Mouse (Mus musculus) thymus, adult 2 months (tissue): ENCODE data around the gene Gm20388. TPM values are rescaled to one million over a fixed set of nuclear protein-coding genes. Genes with fewer than 3 reads are reported as not detected.

Experiments
- DNase-seq: peaks from one replicate; pipeline ENCODE4 v3.0.0; 2021
- H3K27ac ChIP-seq: fragments of 200-500 bp; 2 replicates; pipeline ENCODE4 v1.5.1; 2012; ENCODE audit warnings: low read length, control low read depth; ENCODE audit not compliant: control insufficient read depth, insufficient read depth
- H3K27me3 ChIP-seq: fragments of 200-500 bp; 2 replicates; pipeline ENCODE4 v1.6.1; 2012; ENCODE audit warnings: mild to moderate bottlenecking, low read length, moderate library complexity, mixed read lengths; ENCODE audit not compliant: control insufficient read depth, insufficient read depth
- H3K36me3 ChIP-seq: fragments of 200-500 bp; 2 replicates; pipeline ENCODE4 v1.6.1; 2012; ENCODE audit warnings: mild to moderate bottlenecking, low read length, moderate library complexity; ENCODE audit not compliant: control insufficient read depth, insufficient read depth
- H3K4me1 ChIP-seq: fragments of 200-500 bp; replicated peaks from 2 replicates; pipeline ENCODE4 v1.6.1; 2012; ENCODE audit warnings: low read length; ENCODE audit not compliant: control insufficient read depth, insufficient read depth
- H3K4me3 ChIP-seq: fragments of 200-500 bp; 2 replicates; pipeline ENCODE4 v1.5.1; 2012; ENCODE audit warnings: mild to moderate bottlenecking, low read length, control low read depth, moderate library complexity; ENCODE audit not compliant: control insufficient read depth, insufficient read depth
- CTCF ChIP-seq: fragments of 200-500 bp; IDR thresholded peaks from 2 replicates; pipeline ENCODE4 v1.5.1; 2012; ENCODE audit warnings: mild to moderate bottlenecking, control low read depth, low read length, moderate library complexity, borderline replicate concordance; ENCODE audit not compliant: control insufficient read depth, poor library complexity, insufficient read depth; ENCODE audit errors: extremely low read depth
- POLR2A ChIP-seq: fragments of 200-500 bp; IDR thresholded peaks from 2 replicates; pipeline ENCODE4 v1.6.1; 2012; ENCODE audit warnings: mild to moderate bottlenecking, low read length, control low read depth, moderate library complexity; ENCODE audit not compliant: control insufficient read depth, poor library complexity, insufficient read depth; ENCODE audit errors: extremely low read depth
- WGBS: fragments of 180-500 bp; shearing (Covaris S2); methylation state at CpG from one replicate; pipeline ENCODE4 v1.1.7; 2018; 5-methylcytosine and 5-hydroxymethylcytosine counted together
- polyA plus RNA-seq: library from polyadenylated mRNA; depleted of rRNA; stranded (reverse); fragments of >200 nt; gene quantifications from 2 replicates; pipeline ENCODE4 v1.2.3, GENCODE M21; 2012

Gene Gm20388
- polyA plus RNA-seq, 1 experiment, result 103 TPM

DNA sequence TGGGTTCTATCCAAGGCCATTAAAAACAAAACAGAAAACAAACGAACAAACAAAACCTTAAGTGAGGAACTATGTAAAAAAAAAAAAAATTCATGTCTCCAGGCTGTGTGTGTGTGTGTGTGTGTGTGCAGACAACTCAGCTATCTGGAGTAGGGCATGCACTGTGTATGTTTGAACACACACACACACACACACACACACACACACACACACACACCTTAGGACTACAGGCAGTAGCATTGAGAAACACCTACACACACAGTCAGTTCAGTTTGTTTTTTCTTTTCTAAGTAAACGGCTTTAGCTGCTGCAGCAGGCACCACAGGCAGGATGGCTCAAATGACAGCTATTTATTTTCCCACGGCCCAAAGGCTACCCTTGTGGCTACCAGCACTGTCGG lies 1438.4 kb downstream of the Gm20388 start:
- WGBS, result 75% methylated on average over 4 of the region's 4 CpGs
- no peak for DNase-seq
- H3K4me3 ChIP-seq, result no peak overlapping the region

DNA sequence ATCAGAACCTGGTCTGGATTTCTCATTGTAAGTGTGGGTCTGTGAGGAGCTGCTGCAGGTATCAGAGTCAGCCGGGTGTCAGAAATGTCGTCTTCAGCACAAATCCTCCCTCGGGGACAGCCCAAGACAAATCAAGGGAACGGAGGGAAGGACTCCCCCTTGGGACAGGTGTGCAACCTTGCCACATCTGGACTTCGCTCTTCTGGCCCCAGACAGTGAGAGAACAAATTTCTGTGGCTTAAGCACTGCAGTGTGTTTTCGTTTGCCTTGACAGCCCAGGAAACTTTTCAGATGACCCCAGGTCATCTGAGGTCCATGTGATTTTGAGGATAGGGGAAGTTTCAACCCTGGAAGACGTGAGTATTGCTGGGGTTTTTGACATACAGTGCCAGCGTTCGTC lies 1440.2 kb downstream of the Gm20388 start:
- H3K27me3 ChIP-seq, result no peaks in the 10 kb centered on the region

More for the DNA sequence above, 1438.4 kb downstream of the Gm20388 start:
- no peaks in the 10 kb centered on the region for H3K27me3 ChIP-seq
- no peaks in the 10 kb centered on the region for H3K4me1 ChIP-seq
- no peaks in the 10 kb centered on the region for H3K36me3 ChIP-seq
- TF ChIP-seq POLR2A, result no peak
- TF ChIP-seq CTCF, result no peak
- no peak overlapping the region for H3K27ac ChIP-seq

DNA sequence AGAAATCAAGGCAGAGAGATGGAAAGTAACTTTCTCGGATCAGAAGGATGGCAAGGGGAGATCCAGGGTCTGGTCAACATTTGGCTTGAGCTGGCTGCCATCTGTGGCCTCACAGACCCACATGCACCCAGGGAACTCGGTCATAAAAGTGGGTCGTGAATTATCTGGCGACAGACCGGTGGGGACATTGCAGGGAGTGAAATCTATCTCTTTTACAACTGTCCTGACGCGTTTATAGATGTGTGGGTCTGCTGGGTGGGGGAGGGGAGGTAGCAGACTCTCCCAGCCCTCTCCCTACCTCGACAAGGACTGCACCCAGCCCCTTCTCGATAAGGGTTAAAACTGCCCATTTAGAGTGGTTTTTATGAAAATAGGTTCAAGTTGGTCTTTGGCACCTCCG lies 1444.2 kb downstream of the Gm20388 start:
- H3K27me3 ChIP-seq, result no peaks in the 10 kb centered on the region
- no peak overlapping the region for H3K27ac ChIP-seq
- H3K36me3 ChIP-seq, result no peaks in the 10 kb centered on the region
- DNase-seq, result no peak
- no peak overlapping the region for H3K4me3 ChIP-seq
- TF ChIP-seq CTCF (no peak), POLR2A (no peak)
- H3K4me1 ChIP-seq, result no peaks in the 10 kb centered on the region
- 82% methylated on average over 10 of the region's 10 CpGs for whole genome bisulfite sequencing

More for the DNA sequence above, 1440.2 kb downstream of the Gm20388 start:
- WGBS, result 83% methylated on average over 9 of the region's 9 CpGs
- no peak for DNase-seq
- TF ChIP-seq CTCF, result no peak
- TF ChIP-seq POLR2A, result no peak
- H3K27ac ChIP-seq, result no peak overlapping the region
- H3K4me3 ChIP-seq, result no peak overlapping the region
- H3K36me3 ChIP-seq, result no peaks in the 10 kb centered on the region
- H3K4me1 ChIP-seq, result no peaks in the 10 kb centered on the region

DNA sequence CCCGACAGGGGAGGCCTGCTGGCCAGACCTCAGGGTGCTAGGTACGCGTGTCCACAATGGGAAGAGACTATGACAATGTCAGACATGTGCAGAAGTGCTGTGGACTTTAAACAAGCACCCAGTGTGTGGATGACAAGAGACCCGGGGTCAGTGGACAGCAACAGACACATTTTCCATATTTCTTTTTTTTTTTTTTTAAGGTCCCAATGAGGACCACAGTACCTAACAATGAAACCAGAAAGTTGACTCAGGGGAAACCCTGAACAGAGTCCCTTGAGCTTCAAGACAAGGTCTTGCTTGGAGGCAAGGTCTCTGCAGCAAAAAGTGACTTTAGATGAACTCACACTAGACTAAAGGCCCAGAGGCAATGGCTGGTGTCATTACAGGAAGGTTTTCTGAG lies 1446.8 kb downstream of the Gm20388 start:
- DNase-seq, result no peak
- WGBS, result 96% methylated on average over 4 of the region's 4 CpGs
- no peaks in the 10 kb centered on the region for H3K36me3 ChIP-seq
- H3K4me3 ChIP-seq, result no peak overlapping the region
- no peak overlapping the region for H3K27ac ChIP-seq
- no peaks in the 10 kb centered on the region for H3K4me1 ChIP-seq
- H3K27me3 ChIP-seq, result no peaks in the 10 kb centered on the region
- TF ChIP-seq CTCF (no peak), POLR2A (no peak)

DNA sequence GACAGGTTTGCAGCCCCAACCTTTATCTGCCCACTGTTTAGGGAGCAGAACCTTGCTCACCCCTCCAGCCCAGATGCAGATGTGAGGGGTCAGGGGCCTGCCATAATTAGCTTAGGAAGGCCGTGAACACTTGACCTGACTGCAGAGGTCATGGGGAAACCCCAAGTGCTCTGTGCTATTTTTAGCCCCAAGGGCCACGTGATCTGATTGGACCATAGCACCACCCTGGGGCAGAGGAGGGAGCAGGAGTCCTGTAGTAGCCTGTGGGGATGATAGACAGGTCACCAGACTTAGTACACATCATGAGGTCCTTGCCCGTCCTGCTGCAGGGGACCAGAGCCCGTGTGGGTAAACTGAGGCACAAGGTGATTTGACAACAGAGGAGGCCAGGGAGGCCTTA lies 1448.0 kb downstream of the Gm20388 start:
- WGBS, result 72% methylated on average over 4 of the region's 4 CpGs

DNA sequence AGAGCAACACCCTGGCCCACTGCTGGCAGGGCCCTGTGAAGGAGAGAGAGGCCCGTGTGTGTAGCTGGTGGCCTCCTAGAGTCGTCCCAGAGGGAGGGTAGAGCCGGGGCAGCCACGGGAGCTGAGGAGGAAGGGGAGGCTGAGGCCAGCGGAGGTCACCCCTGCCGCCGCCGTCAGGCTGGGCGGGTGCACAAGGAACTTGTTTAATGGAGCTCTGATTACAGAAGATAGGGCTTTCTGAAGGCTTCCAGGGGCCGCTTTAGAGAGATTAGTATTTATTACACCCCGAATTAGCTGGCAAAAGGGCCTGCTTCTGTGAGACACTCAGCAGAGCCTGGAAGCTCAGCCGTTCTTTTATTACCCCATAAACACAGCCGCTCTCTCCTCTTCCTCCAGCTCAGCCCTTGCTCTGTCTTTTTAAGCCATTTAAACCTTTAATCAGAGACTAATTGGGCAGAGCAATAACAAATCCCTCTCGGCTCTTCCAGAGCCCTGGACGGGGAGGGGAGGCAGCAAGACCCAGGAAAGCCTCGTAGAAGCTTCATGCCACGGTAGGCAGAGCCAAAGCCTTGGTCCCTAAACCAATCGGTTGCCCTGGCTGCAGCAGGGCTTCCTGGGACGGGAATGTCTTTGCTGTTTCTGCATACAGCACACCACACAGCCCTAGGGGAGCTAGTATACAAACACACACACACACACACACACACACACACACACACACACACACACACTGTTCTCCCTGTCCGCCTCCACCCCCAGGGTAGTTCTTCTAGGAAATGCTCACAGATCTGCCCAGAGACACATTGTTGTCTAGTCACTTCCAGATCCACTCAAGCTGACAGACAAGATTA lies 1448.7 kb downstream of the Gm20388 start:
- no peak for TF ChIP-seq POLR2A
- no peak for TF ChIP-seq CTCF
- DNase-seq, result no peak
- Histone ChIP-seq H3K4me1 (no peaks in the 10 kb centered on the region), H3K4me3 (no peak overlapping the region), H3K27me3 (no peaks in the 10 kb centered on the region), H3K27ac (no peak overlapping the region), H3K36me3 (no peaks in the 10 kb centered on the region)
- WGBS, result 49% methylated on average over 20 of the region's 20 CpGs

More for the DNA sequence above, 1448.0 kb downstream of the Gm20388 start:
- TF ChIP-seq POLR2A (no peak), CTCF (no peak)
- Histone ChIP-seq H3K4me1 (no peaks in the 10 kb centered on the region), H3K27ac (no peak overlapping the region), H3K27me3 (no peaks in the 10 kb centered on the region), H3K4me3 (no peak overlapping the region), H3K36me3 (no peaks in the 10 kb centered on the region)
- DNase-seq, result no peak

DNA sequence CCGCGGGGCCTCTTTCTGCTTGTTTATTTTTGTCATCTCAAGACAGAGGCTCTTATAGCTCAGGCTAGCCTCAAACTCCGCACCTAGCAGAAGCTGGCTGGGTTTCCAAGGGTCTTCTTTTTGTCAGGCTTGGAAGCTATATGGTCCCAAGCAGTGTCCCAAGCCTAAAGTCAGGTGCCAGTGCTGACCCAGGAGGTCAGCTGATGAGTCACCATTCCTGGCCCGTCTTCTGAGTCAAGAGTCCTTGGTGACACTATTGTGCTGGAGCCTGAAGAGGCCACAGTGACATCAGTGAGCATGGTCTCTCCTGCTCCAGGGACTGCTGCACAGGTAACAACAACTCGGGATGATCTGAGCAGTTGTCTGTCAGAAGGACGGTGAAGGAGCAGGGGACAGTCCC lies 1449.4 kb downstream of the Gm20388 start:
- TF ChIP-seq POLR2A (no peak), CTCF (no peak)
- H3K27me3 ChIP-seq, result no peaks in the 10 kb centered on the region
- DNase-seq, result no peak
- WGBS, result 55% methylated on average over 6 of the region's 6 CpGs
- H3K4me3 ChIP-seq, result no peak overlapping the region
- no peaks in the 10 kb centered on the region for H3K4me1 ChIP-seq
- no peak overlapping the region for H3K27ac ChIP-seq
- H3K36me3 ChIP-seq, result no peaks in the 10 kb centered on the region
